Mouse (Mus musculus) spleen, postnatal 14 days (tissue): Measurements from ENCODE around the gene Fcer1g.
"Not testable (repeated sequence)": the region's sequence is repeated elsewhere in the genome, so short reads cannot be mapped to it uniquely, and the experiment has no call there.

Experiments
- DNase-seq, 2 experiments: peaks; one replicate each; pipeline ENCODE4 v3.0.0; 2021 to 2022; ENCODE audit warnings: low spot score in 2 of 2

Fcer1g gene

GRCm38 (mm10) chr1:171245353-171245752 is 11.2 kb upstream of the Fcer1g start:
- DNase-seq, result no peak

GRCm38 (mm10) chr1:171241952-171242351 is 7.8 kb upstream of the Fcer1g start:
- not testable (repeated sequence) for DNase-seq

- DNase-seq, result no peak
Observed at GRCm38 (mm10) chr1:171240911-171241310, 6.7 kb upstream of the Fcer1g start.

GRCm38 (mm10) chr1:171239992-171240744 is 6.0 kb upstream of the Fcer1g start:
- DNase-seq, result no peak

- DNase-seq, result peak in 1 of 2 experiments; percentile 55
Observed at GRCm38 (mm10) chr1:171238463-171238862, 4.3 kb upstream of the Fcer1g start.

GRCm38 (mm10) chr1:171237438-171237837 is 3.3 kb upstream of the Fcer1g start:
- DNase-seq, result no peak

- DNase-seq, result no peak
Observed at GRCm38 (mm10) chr1:171235791-171236190, 1.6 kb upstream of the Fcer1g start.

- no peak for DNase-seq
Observed at GRCm38 (mm10) chr1:171234538-171234937, 373 bp upstream of the Fcer1g start.

- no peak for DNase-seq
Observed at GRCm38 (mm10) chr1:171232800-171233730, 1.1 kb downstream of the Fcer1g start.

- no peak for DNase-seq
Observed at GRCm38 (mm10) chr1:171232348-171232747, 1.8 kb downstream of the Fcer1g start.

- no peak for DNase-seq
Observed at GRCm38 (mm10) chr1:171231844-171232243, 2.3 kb downstream of the Fcer1g start.

- DNase-seq, result no peak
Observed at GRCm38 (mm10) chr1:171230215-171230614, 4.0 kb downstream of the Fcer1g start.

- DNase-seq, result no peak
Observed at GRCm38 (mm10) chr1:171229750-171230149, 4.4 kb downstream of the Fcer1g start.

- DNase-seq, result no peak
Observed at GRCm38 (mm10) chr1:171227879-171228278, 6.3 kb downstream of the Fcer1g start.

- no peak for DNase-seq
Observed at GRCm38 (mm10) chr1:171226780-171227179, 7.4 kb downstream of the Fcer1g start.

GRCm38 (mm10) chr1:171224857-171225256 is 9.3 kb downstream of the Fcer1g start, which contains the start of gene Apoa2:
Apoa2 (plus strand) TSS chr1:171225054.
- no peak for DNase-seq

GRCm38 (mm10) chr1:171223796-171224195 is 10.4 kb downstream of the Fcer1g start:
- no peak for DNase-seq

GRCm38 (mm10) chr1:171223168-171223567 is 11.0 kb downstream of the Fcer1g start:
- no peak for DNase-seq

- peak; percentile 69 to 78 for DNase-seq
Observed at GRCm38 (mm10) chr1:171222238-171223155, 11.7 kb downstream of the Fcer1g start, which contains the start of gene Tomm40l. Tomm40l (minus strand) TSS chr1:171222514.

- no peak for DNase-seq
Observed at GRCm38 (mm10) chr1:171221281-171222193, 12.6 kb downstream of the Fcer1g start.
